Mouse (Mus musculus) frontal cortex, postnatal 14 days (tissue): Measurements from ENCODE around the gene Grb7.

Source experiments
- DNase-seq, 2 experiments: peaks; one replicate each; pipeline ENCODE4 v3.0.0; 2022; ENCODE audit warnings: low spot score in 2 of 2

Grb7 gene

DNA sequence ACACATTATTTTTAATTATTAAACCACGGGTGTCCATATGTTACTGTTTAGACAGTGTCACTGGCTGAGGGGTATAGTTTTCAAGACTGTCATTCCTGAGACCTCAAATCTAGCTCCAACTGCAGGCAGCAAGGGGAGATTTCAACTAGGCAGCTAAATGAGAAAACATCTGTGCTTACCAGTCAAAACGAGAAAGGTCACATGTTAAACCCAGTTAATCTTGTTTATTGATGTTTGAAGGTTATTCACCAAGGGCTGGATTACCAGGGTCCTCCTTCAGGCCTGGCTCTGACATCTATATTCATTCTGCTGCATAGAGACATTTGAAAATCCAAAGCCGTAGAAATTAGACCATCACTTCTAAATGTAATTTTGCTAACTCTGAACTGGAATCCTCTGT, 58.7 kb downstream of the Grb7 start:
- no peak for DNase-seq
